Mouse (Mus musculus): ENCODE measurements around the gene Atad5. TPM values are rescaled to one million over a fixed set of nuclear protein-coding genes. Genes with fewer than 3 reads are reported as not detected.
"Not testable (repeated sequence)": the region's sequence is repeated elsewhere in the genome, so short reads cannot be mapped to it uniquely, and the experiment has no call there.

Atad5 gene
- total RNA-seq, 2 experiments from 2014 or later: 3.5 to 4.1 TPM

DNA sequence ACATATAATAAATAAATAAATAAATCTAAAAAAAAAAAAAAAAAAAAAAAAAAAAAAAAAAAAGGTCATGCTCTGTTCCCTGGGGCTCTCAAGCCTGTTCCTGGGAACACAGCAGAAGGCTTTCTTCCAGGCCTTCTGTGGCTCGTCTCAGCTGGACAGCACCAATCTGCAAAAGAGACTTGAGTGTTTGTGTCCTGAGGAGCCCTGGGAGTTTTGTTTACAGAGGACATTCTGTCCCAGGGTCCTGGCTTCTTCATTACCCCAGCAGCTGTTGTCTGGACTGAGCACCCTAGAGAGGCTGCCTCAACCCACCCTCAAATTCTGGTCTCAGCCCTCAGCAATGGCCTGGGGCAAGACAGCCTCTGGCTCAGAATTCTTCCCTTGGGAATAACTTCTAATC, 59.1 kb downstream of the Atad5 start:
- DNase-seq (ENCODE audit: extremely low spot score in 1 of 2, low spot score in 1 of 2): no peak

DNA sequence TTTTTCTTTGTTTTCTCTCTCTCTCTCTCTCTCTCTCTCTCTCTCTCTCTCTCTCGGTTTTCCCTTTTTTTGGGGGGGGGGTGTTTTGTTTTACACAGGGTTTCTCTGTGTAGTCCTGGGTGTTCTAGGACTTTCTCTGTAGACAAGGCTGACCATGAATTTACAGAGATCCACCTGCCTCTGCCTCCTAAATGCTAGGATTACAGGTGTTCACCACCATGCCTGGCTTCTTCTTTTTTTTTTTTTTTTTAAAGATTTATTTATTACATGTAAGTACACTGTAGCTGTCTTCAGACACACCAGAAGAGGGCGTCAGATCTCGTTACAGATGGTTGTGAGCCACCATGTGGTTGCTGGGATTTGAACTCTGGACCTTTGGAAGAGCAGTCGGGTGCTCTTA, 59.8 kb downstream of the Atad5 start:
- DNase-seq (ENCODE audit: extremely low spot score in 1 of 2, low spot score in 1 of 2): not testable (repeated sequence)

DNA sequence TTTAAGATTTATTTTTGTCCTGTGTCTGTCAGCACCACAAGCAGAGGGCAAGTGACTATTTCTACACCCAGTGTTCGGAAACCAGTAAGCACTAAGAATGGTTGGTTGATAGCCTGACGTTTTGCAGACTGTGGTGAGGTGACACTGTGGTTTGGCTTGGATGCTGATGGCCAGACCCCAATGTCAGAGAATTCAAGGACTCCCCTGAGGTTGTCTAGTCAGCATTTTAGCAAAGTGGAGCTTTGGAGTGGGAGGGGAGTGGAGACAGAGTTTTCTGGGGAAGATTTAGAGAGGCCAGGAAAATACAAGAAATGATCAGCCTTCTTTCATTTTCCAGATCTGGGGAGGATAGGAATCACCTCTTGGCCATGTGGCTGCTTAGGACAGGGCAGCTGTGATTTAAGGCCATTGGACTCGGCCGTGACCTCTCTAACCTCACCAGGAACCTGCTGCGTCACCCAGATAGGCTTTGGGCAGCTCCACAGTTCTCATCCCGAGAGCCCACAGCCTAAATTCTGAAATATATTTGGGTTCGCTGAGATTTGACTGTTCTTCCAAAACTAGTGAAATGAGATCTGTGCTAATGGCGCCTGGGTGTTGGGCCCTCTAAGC, 60.3 kb downstream of the Atad5 start:
- no peak for DNase-seq (ENCODE audit: extremely low spot score in 1 of 2, low spot score in 1 of 2)

DNA sequence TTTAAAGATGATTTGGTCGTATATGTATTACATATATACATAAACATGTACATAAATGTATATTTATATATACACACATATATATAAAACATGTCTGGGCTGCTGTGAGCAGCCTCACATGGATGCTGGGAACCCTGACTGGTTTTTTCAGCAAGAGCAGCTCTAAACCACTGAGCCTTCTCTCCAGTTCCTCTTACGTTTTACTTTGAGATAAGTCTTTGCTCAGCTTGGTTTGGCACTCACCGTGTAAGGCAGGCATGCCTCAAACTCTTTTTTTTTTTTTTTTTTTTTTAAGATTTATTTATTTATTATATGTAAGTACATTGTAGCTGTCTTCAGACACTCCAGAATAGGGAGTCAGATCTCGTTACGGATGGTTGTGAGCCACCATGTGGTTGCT, 61.4 kb downstream of the Atad5 start:
- DNase-seq (ENCODE audit: extremely low spot score in 1 of 2, low spot score in 1 of 2): no peak

DNA sequence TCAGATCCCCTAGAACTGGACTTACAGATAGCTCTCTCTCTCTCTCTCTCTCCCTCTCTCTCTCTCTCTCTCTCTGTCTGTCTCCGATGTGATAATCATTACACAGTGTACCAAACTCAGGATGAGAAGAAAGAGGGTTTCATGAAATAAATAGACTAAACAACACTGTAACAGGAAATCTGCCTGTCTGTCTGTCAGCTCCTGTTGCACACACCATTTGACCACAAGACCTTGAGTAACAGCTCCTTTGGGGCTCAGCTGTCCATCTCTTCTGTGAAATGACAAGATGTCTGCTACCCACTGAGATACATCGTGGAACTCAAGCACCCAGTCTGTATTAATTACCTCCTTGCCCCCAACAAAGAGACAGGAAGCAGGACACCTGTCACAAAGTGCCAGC, 62.3 kb downstream of the Atad5 start:
- no peak for DNase-seq (ENCODE audit: extremely low spot score in 1 of 2, low spot score in 1 of 2)

DNA sequence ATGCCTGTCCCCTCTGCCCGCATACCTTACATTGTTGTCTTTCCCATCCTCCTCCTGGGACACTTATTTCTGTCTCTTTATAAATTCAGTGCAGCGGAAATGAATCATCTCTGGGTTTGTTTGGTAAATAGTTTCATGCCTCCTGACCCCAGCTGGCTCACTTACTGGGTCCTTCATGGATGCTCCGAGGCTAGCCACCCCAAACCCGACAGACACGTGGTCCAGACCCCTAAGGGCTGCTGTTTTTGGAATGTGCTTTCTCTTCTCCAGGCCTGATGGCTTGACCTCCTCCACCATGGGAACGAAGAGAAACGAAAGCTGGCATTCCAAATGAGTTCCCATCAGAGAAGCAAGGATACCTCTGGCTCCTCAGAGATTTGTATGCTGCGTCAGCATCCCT, 63.2 kb downstream of the Atad5 start:
- DNase-seq (ENCODE audit: extremely low spot score in 1 of 2, low spot score in 1 of 2): no peak

DNA sequence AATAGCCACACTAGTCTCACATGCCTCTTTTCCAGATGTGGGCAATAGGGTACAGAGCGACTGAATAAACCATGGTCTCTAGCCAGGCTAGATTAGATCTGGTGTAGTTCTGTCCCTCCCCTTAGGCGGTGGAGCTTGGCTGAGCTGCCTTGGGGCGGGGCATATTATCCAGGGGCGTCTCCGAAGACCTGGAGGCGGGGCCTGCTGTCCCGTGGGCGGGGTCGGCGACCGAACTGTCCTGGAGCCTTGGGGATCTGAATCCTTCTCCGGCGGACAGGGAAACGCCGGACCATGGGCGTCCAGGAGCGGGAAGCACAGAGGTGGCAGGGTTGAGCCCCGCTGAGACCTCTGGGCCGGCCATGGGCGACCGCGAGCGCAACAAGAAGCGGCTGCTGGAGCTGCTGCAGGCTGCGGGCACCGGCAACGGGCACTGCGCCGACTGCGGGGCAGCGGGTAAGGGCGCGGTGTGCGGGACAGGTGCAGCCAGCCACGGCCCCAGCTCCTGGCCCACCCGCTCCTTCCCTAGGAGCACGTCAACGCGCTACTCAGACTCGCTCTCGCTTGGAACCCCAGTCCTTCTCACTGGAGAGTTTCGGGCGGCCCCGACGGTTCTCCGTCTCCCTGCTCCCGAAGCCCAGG, 64.8 kb downstream of the Atad5 start, which contains the start of gene Adap2:
Gene Adap2 (plus strand): TSS at position 249 of the 639 bp plus-strand sequence.
- DNase-seq (ENCODE audit: extremely low spot score in 1 of 2, low spot score in 1 of 2): peak; percentile 25 to 41

DNA sequence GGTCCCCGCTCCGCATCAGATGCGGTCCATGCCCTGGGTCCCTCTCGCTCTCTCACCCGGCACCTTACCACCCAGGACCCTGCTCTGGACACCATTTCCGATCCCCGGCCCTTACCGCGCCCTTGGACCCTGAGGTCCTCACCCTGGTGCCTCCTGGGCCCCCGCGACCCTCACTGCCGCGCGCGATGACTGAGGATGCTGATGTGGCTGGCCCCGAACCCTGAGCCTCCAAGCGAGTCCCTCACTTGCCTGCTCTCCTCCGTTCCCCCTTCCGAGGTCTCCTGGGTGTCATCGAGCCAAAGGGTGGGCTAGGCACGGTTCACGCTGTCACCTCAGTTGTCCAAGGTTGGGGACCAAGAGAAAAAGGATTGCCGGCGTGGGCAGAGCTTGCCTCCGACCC, 65.3 kb downstream of the Atad5 start:
- DNase-seq (ENCODE audit: extremely low spot score in 1 of 2, low spot score in 1 of 2): no peak

DNA sequence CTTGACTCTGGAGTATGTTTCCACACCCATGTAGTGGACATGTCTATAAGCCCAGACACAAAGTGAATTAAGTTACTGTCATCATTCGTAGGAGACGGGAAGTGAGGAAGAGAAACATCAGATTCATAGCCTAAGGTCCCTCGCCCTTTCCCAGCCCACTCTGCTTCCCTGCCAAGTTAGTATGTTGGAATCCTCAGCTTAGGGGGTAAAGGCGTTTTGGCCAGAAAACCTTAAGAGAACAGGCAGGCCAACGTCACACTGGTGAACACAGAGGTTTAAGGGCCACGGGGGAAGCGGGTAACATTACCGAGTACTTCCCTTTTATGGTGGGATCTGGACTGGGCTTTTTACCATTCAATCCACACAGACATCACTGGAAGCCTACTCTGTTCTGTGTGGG, 66.3 kb downstream of the Atad5 start:
- DNase-seq (ENCODE audit: extremely low spot score in 1 of 2, low spot score in 1 of 2): no peak

DNA sequence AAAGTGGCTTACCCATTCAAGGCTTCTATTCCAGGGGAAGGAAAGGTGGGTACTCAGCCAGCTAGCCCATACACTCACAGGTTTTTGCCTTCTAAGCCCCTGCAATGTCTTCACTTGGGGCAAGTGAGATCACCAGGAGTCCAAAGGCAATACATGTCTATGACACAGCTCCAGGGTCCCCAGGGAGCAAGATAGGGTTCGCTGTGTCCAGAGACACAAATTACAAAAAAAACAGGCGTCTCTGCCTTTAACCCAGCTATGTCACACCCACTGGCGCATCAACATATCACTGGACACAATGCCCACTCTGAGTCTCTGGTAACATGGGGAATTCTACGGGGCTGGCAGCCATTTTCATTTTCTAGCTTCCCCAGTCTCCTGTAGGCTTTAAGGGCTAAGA, 66.8 kb downstream of the Atad5 start:
- no peak for DNase-seq (ENCODE audit: extremely low spot score in 1 of 2, low spot score in 1 of 2)

DNA sequence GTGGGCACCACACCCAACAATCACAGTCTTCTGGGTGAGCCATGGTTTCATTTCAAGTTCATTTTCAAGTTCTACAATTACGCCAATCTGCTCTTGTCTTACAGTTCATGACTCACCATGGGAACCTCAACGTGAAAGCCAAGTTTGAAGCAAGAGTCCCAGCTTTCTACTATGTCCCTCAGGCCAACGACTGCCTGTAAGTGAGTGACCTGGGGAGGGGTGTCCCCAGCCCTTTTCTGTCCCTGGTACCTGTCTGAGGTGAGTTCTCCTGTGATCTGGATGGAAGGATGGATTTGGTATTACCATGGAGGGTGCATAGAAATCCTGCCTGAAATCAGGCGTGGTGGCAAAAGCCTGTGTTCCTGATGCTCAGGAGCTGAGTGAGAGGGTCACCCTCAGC, 67.6 kb downstream of the Atad5 start:
- DNase-seq (ENCODE audit: extremely low spot score in 1 of 2, low spot score in 1 of 2): no peak

DNA sequence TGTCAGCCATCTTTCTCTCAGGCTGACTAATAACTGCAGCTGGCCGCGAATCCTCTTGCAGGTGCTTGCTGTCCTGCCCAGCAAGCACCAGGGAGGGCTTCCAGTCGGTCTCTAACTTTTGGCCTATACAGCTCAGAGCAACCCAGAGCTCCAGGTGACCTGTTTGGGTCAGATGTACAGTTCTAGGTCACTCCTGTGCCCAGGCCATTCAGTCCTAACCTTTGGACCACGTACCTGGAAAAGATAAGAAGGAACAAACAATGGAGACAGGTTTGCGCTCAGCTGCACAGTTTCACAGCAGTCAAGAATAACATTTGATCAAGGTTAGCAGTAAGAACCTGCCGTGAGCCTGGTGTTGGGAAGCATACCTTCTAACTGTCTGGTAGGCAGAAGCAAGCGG, 69.8 kb downstream of the Atad5 start:
- DNase-seq (ENCODE audit: extremely low spot score in 1 of 2, low spot score in 1 of 2): no peak

DNA sequence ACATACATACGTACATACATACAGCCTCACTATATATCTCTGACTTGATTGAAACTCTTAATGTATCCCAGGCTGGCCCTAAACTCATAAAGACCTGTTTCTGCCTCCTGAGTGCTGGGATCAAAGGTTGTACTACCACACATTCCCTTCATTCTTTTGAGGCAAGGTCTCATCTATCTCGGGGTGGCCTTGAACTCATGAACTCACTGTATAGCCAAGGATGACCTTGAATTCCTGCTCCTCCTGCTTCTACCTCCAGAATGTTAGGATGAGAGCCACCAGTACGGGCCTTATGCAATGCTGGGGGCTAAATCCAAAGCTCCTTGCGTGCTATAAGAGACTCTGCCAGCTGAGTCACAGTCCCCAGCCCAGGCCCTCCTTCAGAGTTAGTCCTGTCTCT, 71.8 kb downstream of the Atad5 start:
- DNase-seq (ENCODE audit: extremely low spot score in 1 of 2, low spot score in 1 of 2): no peak

DNA sequence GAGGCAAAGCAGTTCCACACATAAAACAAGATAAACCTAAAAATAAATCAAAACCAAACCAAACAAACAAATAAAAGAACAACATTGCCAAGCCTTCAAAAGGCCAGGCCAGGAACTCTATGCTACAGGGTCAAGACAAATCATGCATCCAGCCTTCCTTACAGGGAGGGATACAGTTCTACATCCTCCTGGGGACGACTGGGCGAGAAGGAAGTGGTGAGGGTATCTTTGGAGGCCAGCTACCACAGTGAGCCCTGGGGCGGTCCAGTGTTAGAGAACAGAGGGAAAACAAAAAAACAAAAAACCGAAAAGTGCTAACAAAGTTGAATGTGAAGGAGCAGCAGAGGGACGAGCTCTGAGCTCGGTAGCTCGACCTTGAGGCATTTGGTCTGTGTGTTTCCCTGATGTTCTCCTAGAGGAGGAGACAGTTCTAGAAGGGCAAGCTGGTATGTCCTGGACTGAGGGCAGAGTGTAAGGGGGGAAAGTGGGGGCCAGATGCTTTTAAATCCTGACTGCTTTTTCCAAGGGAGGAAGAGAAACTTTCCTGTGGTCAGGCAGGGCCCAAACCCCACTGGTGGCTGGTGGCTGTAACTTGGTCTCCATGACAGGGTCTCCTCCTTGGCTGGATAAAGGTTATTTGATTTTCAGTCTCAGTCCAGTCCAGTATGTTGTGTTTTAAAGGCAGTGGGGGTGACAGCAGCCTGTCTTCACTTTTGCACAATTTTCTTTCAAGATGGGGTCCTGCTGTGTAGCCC, 74.3 kb downstream of the Atad5 start:
- no peak for DNase-seq (ENCODE audit: extremely low spot score in 1 of 2, low spot score in 1 of 2)

DNA sequence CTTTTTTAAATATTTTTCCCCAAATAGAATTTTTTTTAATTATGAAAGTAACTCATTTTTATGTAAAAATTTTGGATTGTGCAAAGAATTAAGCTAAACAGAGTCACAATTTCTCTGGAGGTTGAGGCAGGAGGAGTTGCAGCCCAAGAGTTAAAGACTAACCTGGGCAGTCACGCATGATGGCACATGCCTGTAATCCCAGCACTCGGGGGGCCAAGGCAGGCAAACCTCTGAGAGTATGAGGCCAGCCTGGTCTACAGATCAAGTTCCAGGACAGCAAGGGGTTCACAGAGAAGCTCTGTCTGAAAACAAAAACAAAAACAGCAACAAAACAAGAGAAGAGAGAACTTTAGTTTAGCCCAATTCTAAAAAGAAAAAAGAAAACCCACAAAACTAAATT, 75.0 kb downstream of the Atad5 start:
- no peak for DNase-seq (ENCODE audit: extremely low spot score in 1 of 2, low spot score in 1 of 2)

DNA sequence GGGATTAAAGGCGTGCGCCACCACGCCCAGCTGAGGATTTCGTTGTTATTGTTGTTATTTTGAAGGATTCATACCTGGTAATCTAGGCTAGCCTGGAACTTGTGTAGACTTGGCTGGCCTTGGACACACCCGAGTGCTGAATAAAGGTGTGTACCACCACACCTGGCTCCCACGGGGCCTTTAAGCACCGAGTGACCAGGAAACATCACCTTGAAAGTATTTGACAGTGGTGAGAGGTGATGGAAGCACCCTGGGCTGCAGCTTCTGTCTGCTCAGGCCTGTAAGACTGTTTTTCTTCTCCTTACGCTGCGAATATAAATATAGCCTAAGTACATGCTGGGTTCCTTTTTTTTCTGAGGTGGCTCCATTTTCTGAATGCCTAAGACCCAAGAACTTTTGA, 78.9 kb downstream of the Atad5 start:
- DNase-seq (ENCODE audit: extremely low spot score in 1 of 2, low spot score in 1 of 2): no peak

DNA sequence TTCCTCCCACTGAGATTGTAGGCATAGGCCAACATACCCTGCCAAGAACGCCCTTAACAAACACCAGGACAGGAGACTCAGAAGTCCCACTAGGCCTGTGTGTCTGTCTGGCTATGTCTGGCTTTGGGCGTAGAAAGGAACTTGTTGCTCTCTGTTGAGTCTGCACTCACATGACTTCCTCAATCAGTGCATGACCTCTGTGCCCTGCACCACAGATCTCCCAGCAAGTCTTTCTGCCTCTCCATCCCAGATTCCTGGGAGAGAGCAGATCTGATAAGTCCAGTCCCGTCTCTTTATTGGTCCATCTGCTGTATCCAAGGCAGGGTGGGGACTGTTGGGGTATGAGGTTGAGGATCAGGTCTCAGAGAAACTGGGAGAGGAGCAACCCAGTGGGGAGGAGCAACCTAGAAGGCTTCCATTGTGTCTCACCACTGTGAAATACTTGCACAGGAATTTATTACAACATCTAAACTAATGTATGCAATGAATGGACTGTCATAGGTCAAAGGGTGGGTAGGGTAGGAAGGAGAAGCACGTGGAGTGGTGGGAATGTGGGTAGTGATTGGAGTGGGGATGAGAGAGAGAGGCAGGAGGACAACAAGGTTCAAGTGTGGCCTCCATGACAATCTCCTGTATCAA, 79.5 kb downstream of the Atad5 start:
- DNase-seq (ENCODE audit: extremely low spot score in 1 of 2, low spot score in 1 of 2): no peak

DNA sequence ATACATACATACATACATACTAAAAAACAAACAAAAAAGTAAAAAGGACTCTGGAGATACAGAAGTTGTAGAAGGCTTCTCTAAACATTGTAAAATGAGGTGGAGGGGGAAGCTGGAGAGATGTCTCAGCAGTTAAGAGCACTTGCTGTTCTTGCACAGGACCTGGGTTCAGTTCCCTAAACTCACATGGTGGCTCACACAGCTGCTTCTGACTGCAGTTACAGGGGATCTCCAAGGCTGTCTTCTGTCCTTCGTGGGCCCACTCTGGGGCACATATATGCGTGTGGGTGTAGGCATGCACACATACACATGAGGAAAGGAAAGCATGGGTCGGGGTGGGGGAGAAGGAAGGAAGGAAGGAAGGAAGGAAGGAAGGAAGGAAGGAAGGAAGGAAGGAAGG, 80.4 kb downstream of the Atad5 start:
- DNase-seq (ENCODE audit: extremely low spot score in 1 of 2, low spot score in 1 of 2): no peak

DNA sequence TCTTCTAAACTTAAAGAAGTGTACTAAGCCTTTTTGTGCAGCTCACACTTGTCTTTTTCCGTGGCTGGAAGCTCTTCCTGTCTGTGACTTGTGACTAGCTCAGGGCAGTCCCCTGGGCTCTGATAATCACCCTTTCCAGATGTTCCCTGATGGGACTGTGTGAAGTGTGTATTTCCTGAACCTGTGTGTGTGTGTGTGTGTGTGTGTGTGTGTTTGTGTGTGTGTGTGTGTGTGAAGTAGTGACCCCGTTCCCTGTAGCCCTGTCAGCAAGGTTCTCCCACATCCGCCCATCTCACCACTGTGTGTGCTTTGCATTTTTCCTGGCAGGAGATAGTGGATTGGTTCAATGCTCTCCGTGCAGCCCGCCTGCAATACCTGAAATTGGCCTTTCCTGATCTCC, 81.2 kb downstream of the Atad5 start:
- no peak for DNase-seq (ENCODE audit: extremely low spot score in 1 of 2, low spot score in 1 of 2)

DNA sequence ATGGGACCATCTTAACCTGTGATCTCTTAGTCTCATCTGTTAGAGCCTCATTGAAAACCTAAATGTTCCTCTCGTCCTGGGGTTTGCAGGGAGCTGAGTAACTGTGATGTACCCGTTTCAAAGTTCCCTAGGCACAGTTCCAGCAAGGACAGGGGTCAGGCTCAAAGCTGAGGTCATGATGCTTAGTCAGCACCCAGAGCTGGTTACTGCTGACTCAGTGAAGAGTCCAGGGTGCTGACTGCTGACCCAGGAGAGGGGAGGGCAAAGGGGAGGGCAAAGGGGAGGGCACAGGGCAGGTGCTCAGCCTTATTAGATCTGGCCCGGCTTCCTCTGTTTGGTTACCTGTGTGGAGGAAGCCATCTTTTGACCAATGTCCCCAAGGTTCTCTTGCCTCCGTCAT, 82.7 kb downstream of the Atad5 start:
- DNase-seq (ENCODE audit: extremely low spot score in 1 of 2, low spot score in 1 of 2): no peak

DNA sequence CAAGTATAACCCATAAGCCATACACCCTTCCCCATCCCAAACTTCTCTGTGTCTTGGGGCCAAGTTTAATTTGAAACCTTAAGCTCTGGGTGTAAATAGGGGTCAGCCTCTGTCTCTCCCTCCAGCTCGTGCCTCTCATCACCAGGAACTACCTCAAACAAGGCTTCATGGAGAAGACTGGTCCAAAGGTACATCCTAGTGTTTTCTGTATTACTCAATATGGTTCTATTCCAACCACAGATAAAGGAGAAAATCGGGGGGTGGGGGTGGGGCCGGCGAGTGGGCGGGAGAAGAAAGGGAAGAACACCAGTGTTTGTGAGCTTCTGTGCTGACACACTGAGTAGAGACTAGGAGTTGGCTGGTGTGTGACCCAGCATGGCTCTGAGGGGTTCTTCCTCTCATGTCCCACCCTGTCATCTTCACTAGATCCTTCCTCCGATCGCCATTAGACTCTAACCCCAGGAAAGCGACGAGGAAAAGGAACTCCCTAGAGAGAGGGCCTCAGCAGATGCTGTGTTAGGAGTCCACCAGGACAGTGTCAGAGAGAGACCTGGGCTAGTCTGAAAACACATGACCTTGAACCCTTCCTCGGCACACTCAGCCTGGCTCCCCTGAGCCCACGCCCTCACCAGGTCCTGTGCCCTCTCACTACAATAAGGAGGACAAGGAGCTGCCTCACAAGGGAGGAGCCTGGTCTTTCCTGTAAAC, 84.9 kb downstream of the Atad5 start:
- no peak for DNase-seq (ENCODE audit: extremely low spot score in 1 of 2, low spot score in 1 of 2)

Measured in layer of hippocampus, postnatal 25 days (tissue).